Mouse (Mus musculus): ENCODE measurements at regions not wholly inside any gene's neighbourhood (a gene's known extent, or its start where the extent isn't known, plus 50 kb on each side); places are given as distances from the start of the nearest gene placed in this dataset.

GRCm38 (mm10) chr12:26128851-26129250 is 286.2 kb downstream of the Rnf144a start:
- dilution Hi-C loops (cut with MboI; ENCODE audit: extremely low pct_ligation_motif_present, extremely low pct_unique_long_range_greater_than_20kb, low sequenced_read_pairs) (no loop called here), in situ Hi-C loops (cut with MboI; ENCODE audit: low pct_ligation_motif_present, low pct_unique_long_range_greater_than_20kb, low sequenced_read_pairs) (no loop called here)
- TF ChIP-seq ETS1 (conservative IDR thresholded peaks at IDR 0.05; ENCODE audit: low read depth, low read length) (no peak), RAD21 (IDR thresholded peaks at IDR 0.05; ENCODE audit: low read depth, low read length) (no peak), MYC (IDR thresholded peaks at IDR 0.05; ENCODE audit: low read depth, low read length) (no peak), MXI1 (IDR thresholded peaks at IDR 0.05; ENCODE audit: low read depth, low read length) (no peak)

GRCm38 (mm10) chr12:26126260-26126659 is 288.8 kb downstream of the Rnf144a start:
- in situ Hi-C loops (cut with MboI; ENCODE audit: low pct_ligation_motif_present, low pct_unique_long_range_greater_than_20kb, low sequenced_read_pairs) (no loop called here), dilution Hi-C loops (cut with MboI; ENCODE audit: extremely low pct_ligation_motif_present, extremely low pct_unique_long_range_greater_than_20kb, low sequenced_read_pairs) (no loop called here)
- H3K4me1 ChIP-seq (ENCODE audit: control insufficient read depth in 1 of 2, insufficient read depth in 2 of 2): no peaks in the 10 kb centered on the region
- no peak overlapping the region for H3K27ac ChIP-seq (ENCODE audit: insufficient read depth, low read depth)
- H3K9ac ChIP-seq (ENCODE audit: insufficient read depth, low read depth): no peak overlapping the region
- TF ChIP-seq JUN (IDR thresholded peaks at IDR 0.05; ENCODE audit: insufficient read depth, low read depth, low read length): no peak
- TF ChIP-seq CHD1 (IDR thresholded peaks at IDR 0.05; ENCODE audit: low read depth, low read length): no peak
- no peak for TF ChIP-seq ETS1 (conservative IDR thresholded peaks at IDR 0.05; ENCODE audit: low read depth, low read length)
- TF ChIP-seq MEF2A (IDR thresholded peaks at IDR 0.05; ENCODE audit: borderline replicate concordance, low read depth, low read length): no peak
- no peak for TF ChIP-seq JUND (conservative IDR thresholded peaks at IDR 0.05; ENCODE audit: low read depth, low read length)
- no peak for TF ChIP-seq ZC3H11A (IDR thresholded peaks at IDR 0.05; ENCODE audit: low read depth, low read length)
- no peak for TF ChIP-seq GABPA (IDR thresholded peaks at IDR 0.05; ENCODE audit: insufficient replicate concordance, low read depth, low read length)
- no peak for TF ChIP-seq CTCF (conservative IDR thresholded peaks at IDR 0.05 in 1 of 2, IDR thresholded peaks at IDR 0.05 in 1 of 2; ENCODE audit: low read depth in 2 of 2, low read length in 2 of 2)
- TF ChIP-seq KAT2A (IDR thresholded peaks at IDR 0.05; ENCODE audit: insufficient replicate concordance, low read length): no peak
- no peak for TF ChIP-seq POLR2A (IDR thresholded peaks at IDR 0.05; ENCODE audit: low read depth, low read length)
- no peak for TF ChIP-seq ELF1 (IDR thresholded peaks at IDR 0.05; ENCODE audit: low read depth, low read length)
- no peak for TF ChIP-seq ZMIZ1 (IDR thresholded peaks at IDR 0.05; ENCODE audit: low read depth, low read length)
- no peak overlapping the region for H3K4me2 ChIP-seq (ENCODE audit: insufficient read depth, low read depth, poor library complexity, severe bottlenecking)
- H3K79me2 ChIP-seq (replicated peaks; ENCODE audit: control insufficient read depth, extremely low read depth, insufficient read depth, poor library complexity, severe bottlenecking): no peaks in the 10 kb centered on the region
- no peaks in the 10 kb centered on the region for H3K9me3 ChIP-seq (replicated peaks; ENCODE audit: low read length)
- no peaks in the 10 kb centered on the region for H3K27me3 ChIP-seq (replicated peaks)
- H3K4me3 ChIP-seq (replicated peaks in 1 of 3; ENCODE audit: low read depth in 2 of 3, low read length in 2 of 3, poor library complexity in 1 of 3): no peak overlapping the region
- no peaks in the 10 kb centered on the region for H3K36me3 ChIP-seq (replicated peaks in 1 of 2; ENCODE audit: control insufficient read depth in 1 of 2, insufficient read depth in 1 of 2, low read length in 1 of 2)
- no peak for DNase-seq (ENCODE audit: extremely low read depth)

More at GRCm38 (mm10) chr12:26128851-26129250, 286.2 kb downstream of the Rnf144a start:
- Histone ChIP-seq H3K4me3 (replicated peaks in 1 of 3; ENCODE audit: low read depth in 2 of 3, low read length in 2 of 3, poor library complexity in 1 of 3) (no peak overlapping the region), H3K27me3 (replicated peaks) (no peaks in the 10 kb centered on the region), H3K27ac (ENCODE audit: insufficient read depth, low read depth) (no peak overlapping the region), H3K4me1 (ENCODE audit: control insufficient read depth in 1 of 2, insufficient read depth in 2 of 2) (no peaks in the 10 kb centered on the region), H3K9ac (ENCODE audit: insufficient read depth, low read depth) (no peak overlapping the region), H3K36me3 (replicated peaks in 1 of 2; ENCODE audit: control insufficient read depth in 1 of 2, insufficient read depth in 1 of 2, low read length in 1 of 2) (no peaks in the 10 kb centered on the region), H3K4me2 (ENCODE audit: insufficient read depth, low read depth, poor library complexity, severe bottlenecking) (no peak overlapping the region), H3K79me2 (replicated peaks; ENCODE audit: control insufficient read depth, extremely low read depth, insufficient read depth, poor library complexity, severe bottlenecking) (no peaks in the 10 kb centered on the region), H3K9me3 (replicated peaks; ENCODE audit: low read length) (no peaks in the 10 kb centered on the region)
- DNase-seq (ENCODE audit: extremely low read depth): no peak

- H3K4me1 ChIP-seq (ENCODE audit: control insufficient read depth in 1 of 2, insufficient read depth in 2 of 2): no peaks in the 10 kb centered on the region
- in situ Hi-C loops (cut with MboI; ENCODE audit: low pct_ligation_motif_present, low pct_unique_long_range_greater_than_20kb, low sequenced_read_pairs): no loop called here
Measured at GRCm38 (mm10) chr12:26124211-26124610, 290.8 kb downstream of the Rnf144a start.

More at GRCm38 (mm10) chr12:26124211-26124610, 290.8 kb downstream of the Rnf144a start:
- Histone ChIP-seq H3K36me3 (replicated peaks in 1 of 2; ENCODE audit: control insufficient read depth in 1 of 2, insufficient read depth in 1 of 2, low read length in 1 of 2) (no peaks in the 10 kb centered on the region), H3K9ac (ENCODE audit: insufficient read depth, low read depth) (no peak overlapping the region), H3K4me3 (replicated peaks in 1 of 3; ENCODE audit: low read depth in 2 of 3, low read length in 2 of 3, poor library complexity in 1 of 3) (no peak overlapping the region), H3K27me3 (replicated peaks) (no peaks in the 10 kb centered on the region), H3K27ac (ENCODE audit: insufficient read depth, low read depth) (no peak overlapping the region), H3K9me3 (replicated peaks; ENCODE audit: low read length) (no peaks in the 10 kb centered on the region), H3K4me2 (ENCODE audit: insufficient read depth, low read depth, poor library complexity, severe bottlenecking) (no peak overlapping the region), H3K79me2 (replicated peaks; ENCODE audit: control insufficient read depth, extremely low read depth, insufficient read depth, poor library complexity, severe bottlenecking) (no peaks in the 10 kb centered on the region)
- dilution Hi-C loops (cut with MboI; ENCODE audit: extremely low pct_ligation_motif_present, extremely low pct_unique_long_range_greater_than_20kb, low sequenced_read_pairs): no loop called here
- no peak for DNase-seq (ENCODE audit: extremely low read depth)
- no peak for TF ChIP-seq USF2 (conservative IDR thresholded peaks at IDR 0.05; ENCODE audit: low read depth, low read length)
- no peak for TF ChIP-seq ZKSCAN1 (IDR thresholded peaks at IDR 0.05; ENCODE audit: borderline replicate concordance, low read depth, low read length)
- TF ChIP-seq JUN (IDR thresholded peaks at IDR 0.05; ENCODE audit: insufficient read depth, low read depth, low read length): no peak
- TF ChIP-seq MAFK (IDR thresholded peaks at IDR 0.05; ENCODE audit: insufficient replicate concordance, low read length): no peak
- no peak for TF ChIP-seq GABPA (IDR thresholded peaks at IDR 0.05; ENCODE audit: insufficient replicate concordance, low read depth, low read length)
- no peak for TF ChIP-seq TBP (conservative IDR thresholded peaks at IDR 0.05; ENCODE audit: low read depth, low read length)
- TF ChIP-seq CTCF (conservative IDR thresholded peaks at IDR 0.05 in 1 of 2, IDR thresholded peaks at IDR 0.05 in 1 of 2; ENCODE audit: low read depth in 2 of 2, low read length in 2 of 2): no peak
- TF ChIP-seq EP300 (IDR thresholded peaks at IDR 0.05; ENCODE audit: low read length): no peak
- no peak for TF ChIP-seq BHLHE40 (IDR thresholded peaks at IDR 0.05; ENCODE audit: low read depth, low read length)
- no peak for TF ChIP-seq NELFE (IDR thresholded peaks at IDR 0.05; ENCODE audit: low read depth, low read length)
- no peak for TF ChIP-seq JUND (conservative IDR thresholded peaks at IDR 0.05; ENCODE audit: low read depth, low read length)
- no peak for TF ChIP-seq HCFC1 (IDR thresholded peaks at IDR 0.05; ENCODE audit: low read depth, low read length)
- TF ChIP-seq ELF1 (IDR thresholded peaks at IDR 0.05; ENCODE audit: low read depth, low read length): no peak
- TF ChIP-seq MXI1 (IDR thresholded peaks at IDR 0.05; ENCODE audit: low read depth, low read length): no peak
- TF ChIP-seq ZNF384 (IDR thresholded peaks at IDR 0.05; ENCODE audit: low read depth, low read length): no peak
- TF ChIP-seq ZMIZ1 (IDR thresholded peaks at IDR 0.05; ENCODE audit: low read depth, low read length): no peak
- no peak for TF ChIP-seq RAD21 (IDR thresholded peaks at IDR 0.05; ENCODE audit: low read depth, low read length)
- no peak for TF ChIP-seq SMC3 (IDR thresholded peaks at IDR 0.05; ENCODE audit: low read depth, low read length)
